ENCODE assay signal across 17 mouse cellular contexts in the genomic region with DNA sequence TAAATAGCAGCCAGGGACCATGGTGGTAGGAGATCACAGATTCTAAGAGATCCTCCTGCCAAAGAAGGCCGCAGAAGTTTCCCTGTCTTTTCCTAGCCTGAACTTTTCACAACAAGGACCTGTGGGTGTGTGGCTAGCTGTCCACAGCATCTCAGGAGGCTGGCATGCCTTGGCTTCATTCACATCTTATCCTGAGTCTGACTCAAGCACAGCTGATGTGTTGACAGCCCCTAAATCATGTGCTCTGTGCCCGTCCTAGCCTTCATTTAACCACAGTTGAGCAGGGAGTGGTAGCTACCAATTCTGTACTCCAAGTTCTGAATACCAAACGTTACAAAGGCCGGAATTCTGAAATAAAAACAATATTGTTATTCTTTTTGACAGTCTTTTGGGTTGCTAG. TPM values are rescaled to one million over a fixed set of nuclear protein-coding genes. Genes with fewer than 3 reads are reported as not detected.
"Had no signal": no experiment of that assay in that cellular context is flagged by ENCODE, and none has a peak within 500 bp of the region (broad histone marks: within the 10 kb centered on the region; RNA-seq: fewer than 3 reads in every experiment).

No protein-coding gene starts in this region.

- H3K9me3 ChIP-seq: limb, embryonic 13.5 days; midbrain, embryonic 13.5 days had no signal

- H3K36me3 ChIP-seq: limb, embryonic 13.5 days; midbrain, embryonic 13.5 days; neural tube, embryonic 12.5 days had no signal

- H3K9ac ChIP-seq: limb, embryonic 13.5 days; liver, embryonic 14.5 days; midbrain, embryonic 13.5 days; neural tube, embryonic 12.5 days had no signal

- H3K27ac ChIP-seq: kidney, postnatal 0 days; layer of hippocampus, adult 2 months; limb, embryonic 13.5 days; liver, embryonic 14.5 days; midbrain, embryonic 13.5 days; neural tube, embryonic 12.5 days had no signal

- DNase-seq: kidney, adult 9 months; kidney, postnatal 36 days; left cerebral cortex, postnatal 4 days; lung, adult 18-20 months; right cerebral cortex, postnatal 4 days; spleen, adult 18-20 months; thymus, adult 18-20 months; thymus, postnatal 14 days had no signal

- H3K27me3 ChIP-seq: limb, embryonic 13.5 days; midbrain, embryonic 13.5 days; neural tube, embryonic 12.5 days had no signal

- H3K4me2 ChIP-seq: limb, embryonic 13.5 days; midbrain, embryonic 13.5 days; neural tube, embryonic 12.5 days had no signal

- H3K4me3 ChIP-seq: layer of hippocampus, adult 2 months; limb, embryonic 13.5 days; midbrain, embryonic 13.5 days; neural tube, embryonic 12.5 days had no signal

- ATAC-seq: midbrain, embryonic 13.5 days had no signal

RNA-seq across cellular contexts. Expression of a gene that starts 1.4 kb away (rescaled TPM):
- total RNA-seq: liver, adult 2 months; megakaryocyte-erythroid progenitor cell, adult 5-6 weeks; neutrophil, adult 5-6 weeks had no signal
- polyA plus RNA-seq: kidney, postnatal 0 days; limb, embryonic 13.5 days; liver, adult 2 months had no signal
